Mouse (Mus musculus): ENCODE results near the gene Nxf2. TPM values are rescaled to one million over a fixed set of nuclear protein-coding genes. Genes with fewer than 3 reads are reported as not detected.

Gene Nxf2
- polyA plus RNA-seq, 1 experiment from 2014 or later: 0.19 TPM

Other genes starting within 250 kb of the Nxf2 start
- 54.5 and 54.6 TPM in 2 replicates for gene Armcx1, start 246.8 kb downstream of the Nxf2 start, polyA plus RNA-seq (2014; fragmentation: Nextera tagmentation; extraction: Ambion mirVana)
- 16.8 and 21.2 TPM in 2 replicates for gene Armcx6, start 213.3 kb downstream of the Nxf2 start, polyA plus RNA-seq (2014; fragmentation: Nextera tagmentation; extraction: Ambion mirVana)
- gene Armcx3, start 208.2 kb downstream of the Nxf2 start, polyA plus RNA-seq (2014; fragmentation: Nextera tagmentation; extraction: Ambion mirVana): 70.5 and 74.5 TPM in 2 replicates
- gene Armcx2, start 155.5 kb downstream of the Nxf2 start, polyA plus RNA-seq (2014; fragmentation: Nextera tagmentation; extraction: Ambion mirVana): 86.8 and 92.0 TPM in 2 replicates
- gene Zmat1, start 44.5 kb upstream of the Nxf2 start, polyA plus RNA-seq (2014; fragmentation: Nextera tagmentation; extraction: Ambion mirVana): 5.5 and 6.0 TPM in 2 replicates
- gene Gm15023, start 212.9 kb upstream of the Nxf2 start, polyA plus RNA-seq (2014; fragmentation: Nextera tagmentation; extraction: Ambion mirVana): not detected in 2 replicates
- 0.74 and 0.96 TPM in 2 replicates for gene Tceal6, start 245.9 kb upstream of the Nxf2 start, polyA plus RNA-seq (2014; fragmentation: Nextera tagmentation; extraction: Ambion mirVana)

All from neural tube, embryonic 11.5 days (tissue).